Mouse (Mus musculus): ENCODE results near the gene Ak6. TPM values are rescaled to one million over a fixed set of nuclear protein-coding genes. Genes with fewer than 3 reads are reported as not detected.

Ak6 gene
- total RNA-seq, 2 experiments from 2014 or later, result 53.0 to 114 TPM

DNA sequence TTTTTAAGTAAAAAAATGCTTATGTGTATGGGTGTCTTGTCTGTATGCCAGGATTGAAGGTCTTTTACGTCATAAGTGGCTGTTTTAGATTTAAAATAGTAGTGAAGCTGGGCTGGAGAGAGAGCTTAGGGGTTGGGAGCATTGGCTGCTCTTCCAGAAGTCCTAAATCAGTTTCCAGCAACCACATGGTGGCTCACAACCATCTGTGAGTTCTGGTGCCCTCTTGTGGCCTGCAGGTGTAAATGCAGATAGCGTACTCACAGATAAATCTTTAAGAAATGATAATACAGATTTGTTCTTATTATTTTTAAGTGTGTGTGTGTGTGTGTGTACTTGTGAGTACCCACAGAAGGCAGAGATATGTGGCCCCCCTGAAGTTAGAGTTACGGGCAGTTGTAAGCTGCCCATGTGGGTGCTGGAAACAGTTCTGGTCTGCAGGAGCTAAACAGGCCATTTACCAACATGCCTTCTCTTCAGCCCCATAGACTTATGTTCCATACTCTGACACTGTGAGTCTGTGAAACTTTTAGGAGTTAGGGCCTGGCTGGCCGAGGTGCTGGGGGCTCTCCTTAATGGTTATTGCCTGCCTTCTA lies 9.2 kb downstream of the Ak6 start:
- peak; percentile 68 for ATAC-seq (replicated peaks; ENCODE audit: low FRiP score, poor library complexity, severe bottlenecking)

DNA sequence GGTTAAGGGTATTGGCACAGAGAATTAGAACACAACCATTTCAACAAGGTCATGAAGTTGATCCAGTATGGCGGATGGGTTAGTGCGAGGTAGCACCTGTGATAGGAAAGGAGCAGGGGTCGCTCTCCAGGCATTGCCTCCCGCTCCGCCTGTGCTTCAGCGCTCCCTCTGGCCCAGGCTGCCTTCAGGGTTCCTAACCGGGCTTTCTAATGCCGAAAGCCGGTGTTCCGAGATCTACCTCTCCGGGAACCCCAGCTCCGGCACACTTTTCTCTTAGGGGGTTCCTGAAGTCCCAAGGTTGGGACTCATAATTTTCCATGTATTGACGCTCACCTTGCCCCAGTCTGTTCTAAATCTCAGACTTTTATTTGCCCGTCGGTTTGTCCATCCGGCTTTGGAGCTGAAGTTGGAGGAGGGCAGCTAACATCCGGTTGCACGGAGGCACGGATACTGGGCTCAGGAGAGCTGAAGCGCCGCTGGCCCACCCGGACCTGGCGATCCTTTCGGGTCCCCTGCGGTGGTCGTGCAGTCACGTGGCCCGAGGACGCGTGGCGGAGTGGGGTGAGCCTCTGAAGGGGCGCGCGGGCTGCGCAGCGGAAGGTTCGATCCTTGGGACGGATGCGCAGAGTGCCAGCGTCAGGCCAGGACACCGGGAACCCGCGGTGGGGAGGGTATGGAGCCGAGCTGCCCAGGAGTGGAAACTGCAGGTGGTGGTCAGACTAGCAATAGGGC lies 18.7 kb downstream of the Ak6 start, which contains the start of gene Ccdc125:
Gene Ccdc125 (plus strand): TSS at position 427 of the 732 bp plus-strand sequence.
- no peak for ATAC-seq (replicated peaks; ENCODE audit: low FRiP score, poor library complexity, severe bottlenecking)

DNA sequence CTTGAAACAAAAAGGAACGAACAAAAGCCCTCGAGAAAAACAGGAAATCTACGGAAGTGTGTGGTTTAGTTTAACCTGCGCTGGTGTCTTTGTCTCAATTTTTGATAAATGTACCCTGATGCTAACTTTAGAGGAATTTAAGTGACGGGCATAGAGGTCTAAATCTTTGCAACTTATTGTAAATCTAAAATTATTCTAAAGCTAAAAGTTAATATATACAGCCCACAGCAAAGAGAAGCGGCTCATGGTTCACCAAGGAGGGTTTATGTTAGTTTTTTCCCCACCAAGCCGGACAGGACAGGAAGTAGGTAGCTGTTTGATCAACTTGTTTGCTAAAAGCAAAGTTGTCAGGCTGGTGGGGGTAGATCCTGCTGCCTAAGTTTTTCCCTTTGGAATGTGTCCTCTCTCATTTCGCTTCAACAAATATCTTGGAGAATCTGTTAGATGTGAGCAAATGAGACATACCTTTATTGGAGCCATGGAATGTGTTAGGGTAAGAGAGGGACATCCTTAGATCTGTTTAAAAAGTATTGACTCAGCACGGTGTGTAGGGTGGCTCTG lies 19.5 kb downstream of the Ak6 start:
- ATAC-seq (replicated peaks; ENCODE audit: low FRiP score, poor library complexity, severe bottlenecking), result no peak

DNA sequence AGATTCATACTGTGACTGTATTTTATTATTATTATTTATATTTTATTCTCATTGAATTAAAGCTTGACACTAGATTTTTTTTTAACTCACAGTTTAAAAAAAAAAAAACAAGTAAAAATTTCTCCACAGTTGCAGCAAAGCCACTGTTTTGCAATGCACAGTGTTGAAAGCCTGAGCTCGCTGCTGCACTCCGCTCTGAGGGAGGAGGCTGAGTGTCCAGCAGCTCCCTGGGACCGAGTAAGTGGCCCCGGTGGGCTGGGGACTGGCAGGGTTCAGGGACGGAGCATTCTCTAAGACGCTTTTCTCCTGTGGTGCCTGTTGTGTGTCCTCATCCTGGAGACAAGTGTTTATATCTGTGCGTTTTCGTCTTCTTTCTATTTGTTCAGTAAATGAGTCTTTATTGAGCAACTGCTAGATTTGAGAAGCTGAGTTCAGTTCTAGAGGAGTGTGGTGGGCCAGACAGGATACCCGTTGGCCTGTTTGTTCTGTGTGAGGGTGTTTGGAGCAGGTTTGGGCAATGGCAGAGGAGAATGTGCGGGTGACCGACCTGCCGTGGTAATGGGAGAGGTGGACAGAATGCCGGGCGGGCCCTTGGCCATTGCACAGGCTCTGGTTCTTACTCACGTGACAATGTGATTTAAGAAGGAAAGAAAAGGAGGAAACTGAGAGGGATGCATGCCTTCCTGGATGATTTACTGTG lies 25.3 kb downstream of the Ak6 start:
- no peak for ATAC-seq (replicated peaks; ENCODE audit: low FRiP score, poor library complexity, severe bottlenecking)

DNA sequence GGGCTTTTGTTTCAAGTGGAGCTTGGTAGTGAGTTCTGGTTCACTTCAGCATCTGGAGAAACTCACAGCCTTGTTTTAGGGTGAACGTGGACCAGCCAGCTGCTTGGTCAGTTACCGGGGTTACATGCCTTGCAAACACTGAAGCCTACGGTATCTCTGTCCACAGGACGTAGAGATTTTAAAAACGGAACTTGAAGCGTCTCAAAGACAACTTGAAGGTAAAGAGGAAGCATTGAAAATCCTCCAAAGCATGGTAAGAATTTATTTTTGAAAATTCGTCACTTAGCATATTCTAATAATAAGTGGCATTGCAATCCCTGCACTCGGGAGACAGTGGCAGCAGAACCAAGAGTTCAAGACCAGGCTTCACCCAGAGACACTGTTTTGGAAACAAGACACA lies 30.8 kb downstream of the Ak6 start:
- ATAC-seq (replicated peaks; ENCODE audit: low FRiP score, poor library complexity, severe bottlenecking), result no peak

DNA sequence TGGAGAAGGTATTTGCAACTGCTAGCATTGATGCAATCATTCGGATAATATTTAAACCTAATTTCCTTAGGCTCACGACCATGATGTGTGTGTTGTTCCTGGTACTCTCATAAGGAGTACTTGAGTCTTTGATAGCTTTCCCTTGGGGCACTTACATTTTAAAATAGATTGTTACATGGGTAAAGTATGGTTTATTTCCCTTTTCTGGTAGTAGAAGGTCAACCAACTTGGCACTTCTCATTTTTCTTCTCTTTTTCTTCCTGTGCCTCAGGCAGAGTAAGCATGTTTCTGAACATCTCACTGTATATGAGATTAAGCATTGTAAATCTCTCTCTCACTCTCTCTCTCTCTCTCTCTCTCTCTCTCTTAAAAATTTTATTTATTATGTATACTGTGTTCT lies 32.1 kb downstream of the Ak6 start:
- no peak for ATAC-seq (replicated peaks; ENCODE audit: low FRiP score, poor library complexity, severe bottlenecking)

DNA sequence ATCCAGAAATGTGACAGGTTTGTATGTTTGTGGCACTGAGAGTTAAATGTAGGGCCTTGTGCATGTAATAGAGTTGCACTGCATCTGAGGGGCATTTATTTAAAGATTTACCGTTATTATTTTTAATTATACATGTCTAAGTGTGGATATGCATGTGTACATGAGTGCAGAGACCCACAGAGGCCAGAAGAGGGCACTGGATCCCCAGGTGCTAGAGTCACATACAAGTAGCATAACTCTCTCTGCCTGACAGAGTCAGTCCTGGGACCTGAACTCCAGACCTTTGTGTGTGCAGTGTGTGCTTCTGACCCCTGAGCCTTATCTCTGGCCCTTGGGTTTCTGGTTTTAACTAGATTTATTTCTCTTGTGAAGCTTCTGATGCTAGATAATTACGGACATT lies 33.6 kb downstream of the Ak6 start:
- peak; percentile 76 for ATAC-seq (replicated peaks; ENCODE audit: low FRiP score, poor library complexity, severe bottlenecking)

DNA sequence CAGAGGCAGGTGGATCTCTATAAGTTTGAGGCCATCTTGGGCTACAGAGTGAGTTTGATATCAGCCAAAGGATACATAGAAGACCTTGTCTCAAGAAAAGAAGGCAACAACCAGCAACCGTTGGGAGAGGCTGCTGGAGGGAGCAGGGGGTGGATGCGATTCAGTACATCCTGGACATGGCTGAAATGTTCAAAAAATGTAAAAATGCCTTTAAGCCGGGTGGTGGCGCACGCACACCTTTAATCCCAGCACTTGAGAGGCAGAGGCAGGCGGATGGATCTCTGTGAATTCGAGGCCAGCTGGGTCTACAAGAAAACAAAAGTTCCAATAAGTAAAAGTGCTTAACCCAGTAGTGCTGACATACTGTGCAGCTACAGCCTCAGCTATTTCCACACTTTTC lies 36.7 kb downstream of the Ak6 start:
- no peak for ATAC-seq (replicated peaks; ENCODE audit: low FRiP score, poor library complexity, severe bottlenecking)

DNA sequence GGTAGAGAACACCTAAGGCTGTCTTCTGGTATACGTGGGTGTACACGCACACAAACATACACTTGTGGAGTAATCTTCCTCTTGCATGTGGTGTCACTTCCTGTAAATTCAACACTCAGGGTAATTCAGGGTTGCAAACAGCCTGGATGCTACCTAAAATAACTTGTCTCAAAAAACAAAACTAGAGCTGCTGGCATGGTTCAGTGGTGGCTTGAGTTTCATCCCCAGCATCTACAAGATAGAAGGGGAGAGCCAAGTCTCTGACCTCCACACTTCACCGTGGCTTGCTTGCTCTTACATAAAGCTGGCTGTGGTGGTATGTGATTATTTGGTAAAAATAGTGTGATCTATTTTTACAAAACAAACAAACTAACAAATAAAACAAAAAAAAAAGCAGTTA lies 46.8 kb downstream of the Ak6 start:
- ATAC-seq (replicated peaks; ENCODE audit: low FRiP score, poor library complexity, severe bottlenecking), result no peak

DNA sequence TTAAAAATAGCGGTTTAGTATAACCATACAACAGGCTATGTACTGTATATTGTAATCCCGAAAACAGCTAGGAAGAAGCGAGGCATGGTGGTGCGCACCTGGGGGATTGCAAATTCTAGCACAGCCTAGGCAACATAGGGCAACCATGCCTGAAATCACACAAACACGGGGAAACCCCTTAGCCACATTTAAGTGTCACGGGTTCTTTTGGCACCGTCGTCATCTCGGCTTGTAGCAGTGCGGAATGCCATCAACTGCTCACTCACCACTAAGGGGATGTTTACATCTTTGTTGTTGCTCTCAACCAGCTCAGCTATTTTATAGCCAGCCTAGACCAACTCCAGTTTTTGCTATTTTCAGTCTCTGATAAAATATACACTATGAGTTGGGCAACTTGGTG lies 48.1 kb downstream of the Ak6 start:
- no peak for ATAC-seq (replicated peaks; ENCODE audit: low FRiP score, poor library complexity, severe bottlenecking)

DNA sequence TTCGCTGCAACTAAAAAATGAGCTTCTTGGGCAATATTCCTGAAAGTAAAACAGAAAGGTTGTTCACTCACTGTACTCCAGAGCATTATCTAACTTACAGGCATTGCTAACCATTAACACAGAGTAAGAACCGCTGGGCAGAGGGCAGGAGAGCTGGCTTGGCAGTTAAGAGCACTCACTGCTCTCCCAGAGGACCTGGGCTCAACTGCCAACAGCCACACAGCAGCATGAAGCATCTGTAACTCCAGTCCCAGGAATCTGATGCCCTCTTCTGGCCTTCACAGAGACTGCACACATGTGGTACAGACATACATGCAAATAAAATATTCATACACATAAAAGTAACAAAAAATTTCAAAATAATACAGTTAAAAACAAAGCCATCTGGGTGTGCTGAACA lies 52.7 kb downstream of the Ak6 start:
- ATAC-seq (replicated peaks; ENCODE audit: low FRiP score, poor library complexity, severe bottlenecking), result no peak

DNA sequence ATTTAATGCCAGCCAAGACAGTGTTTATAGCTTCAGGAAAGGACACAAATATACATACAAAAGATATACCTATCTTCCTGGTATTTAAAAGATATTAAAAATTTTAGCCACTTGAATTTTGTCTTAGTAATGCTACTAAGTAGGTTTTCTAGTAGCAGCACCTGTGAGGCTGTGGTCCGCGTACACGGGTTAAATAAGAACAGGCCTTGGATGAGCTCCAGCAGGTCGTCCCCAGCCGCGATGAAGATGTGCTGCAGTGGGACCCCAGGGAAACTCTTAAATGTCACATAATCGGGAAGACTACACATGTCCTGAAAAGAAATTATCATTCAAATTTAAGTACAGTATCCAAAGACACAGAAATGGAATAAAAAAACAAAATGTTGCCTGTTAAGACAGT lies 55.4 kb downstream of the Ak6 start:
- no peak for ATAC-seq (replicated peaks; ENCODE audit: low FRiP score, poor library complexity, severe bottlenecking)

DNA sequence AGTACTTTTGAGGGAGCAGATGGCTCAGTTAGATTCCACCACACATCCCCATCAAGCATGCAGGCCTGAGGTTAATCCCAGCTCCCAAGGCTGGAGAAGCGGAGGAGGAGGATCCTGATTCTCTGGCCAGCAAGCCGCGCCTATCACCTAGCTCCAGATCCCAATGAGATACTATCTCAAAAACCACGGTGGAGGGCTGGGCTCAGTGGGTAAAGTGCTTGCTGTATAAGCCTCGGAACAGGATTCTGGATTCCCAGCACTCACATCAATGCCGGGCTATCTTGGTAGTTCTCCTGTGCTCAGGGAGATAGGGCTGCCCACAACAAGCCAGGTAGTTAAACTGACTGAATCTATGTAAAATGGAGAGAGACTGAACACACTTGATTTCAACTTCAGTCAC lies 64.7 kb downstream of the Ak6 start:
- no peak for ATAC-seq (replicated peaks; ENCODE audit: low FRiP score, poor library complexity, severe bottlenecking)

Other genes with a start within 250 kb of the Ak6 start
- not detected in 2 replicates for gene Naip1, start 198.1 kb upstream of the Ak6 start, total RNA-seq (2015; ENCODE audit: low replicate concordance)
- gene Naip1, start 198.1 kb upstream of the Ak6 start, total RNA-seq (2017; ENCODE audit: low replicate concordance), result 0.14 and 0.51 TPM in 2 replicates
- gene Gtf2h2, start 158.4 kb upstream of the Ak6 start, total RNA-seq (2015; ENCODE audit: low replicate concordance), result 10.0 and 12.9 TPM in 2 replicates
- 28.4 and 47.4 TPM in 2 replicates for gene Gtf2h2, start 158.4 kb upstream of the Ak6 start, total RNA-seq (2017; ENCODE audit: low replicate concordance)
- not detected in 2 replicates for gene Ocln, start 98.3 kb upstream of the Ak6 start, total RNA-seq (2015; ENCODE audit: low replicate concordance)
- gene Ocln, start 98.3 kb upstream of the Ak6 start, total RNA-seq (2017; ENCODE audit: low replicate concordance), result 1.4 TPM in 1 of 2 replicates, not detected in the other
- gene Marveld2, start 34.0 kb upstream of the Ak6 start, total RNA-seq (2015; ENCODE audit: low replicate concordance), result 0.63 TPM in 1 of 2 replicates, not detected in the other
- 0.26 TPM in 1 of 2 replicates, not detected in the other for gene Marveld2, start 34.0 kb upstream of the Ak6 start, total RNA-seq (2017; ENCODE audit: low replicate concordance)
- gene Rad17, start 72 bp downstream of the Ak6 start, total RNA-seq (2015; ENCODE audit: low replicate concordance), result 10.7 and 19.2 TPM in 2 replicates
- gene Rad17, start 72 bp downstream of the Ak6 start, total RNA-seq (2017; ENCODE audit: low replicate concordance), result 14.7 and 20.5 TPM in 2 replicates
- 3.3 and 15.0 TPM in 2 replicates for gene Taf9, start 600 bp downstream of the Ak6 start, total RNA-seq (2015; ENCODE audit: low replicate concordance)
- 2.2 and 16.3 TPM in 2 replicates for gene Taf9, start 600 bp downstream of the Ak6 start, total RNA-seq (2017; ENCODE audit: low replicate concordance)
- 8.8 and 13.2 TPM in 2 replicates for gene Ccdc125, start 18.7 kb downstream of the Ak6 start, total RNA-seq (2015; ENCODE audit: low replicate concordance)
- 17.0 and 18.6 TPM in 2 replicates for gene Ccdc125, start 18.7 kb downstream of the Ak6 start, total RNA-seq (2017; ENCODE audit: low replicate concordance)
- 5.0 and 16.1 TPM in 2 replicates for gene Cdk7, start 80.0 kb downstream of the Ak6 start, total RNA-seq (2015; ENCODE audit: low replicate concordance)
- gene Cdk7, start 80.0 kb downstream of the Ak6 start, total RNA-seq (2017; ENCODE audit: low replicate concordance), result 12.5 and 13.5 TPM in 2 replicates
- gene Mrps36, start 93.7 kb downstream of the Ak6 start, total RNA-seq (2015; ENCODE audit: low replicate concordance), result 13.0 and 19.8 TPM in 2 replicates
- gene Mrps36, start 93.7 kb downstream of the Ak6 start, total RNA-seq (2017; ENCODE audit: low replicate concordance), result 13.2 and 22.6 TPM in 2 replicates
- gene Cenph, start 124.9 kb downstream of the Ak6 start, total RNA-seq (2015; ENCODE audit: low replicate concordance), result 29.9 and 45.5 TPM in 2 replicates
- gene Cenph, start 124.9 kb downstream of the Ak6 start, total RNA-seq (2017; ENCODE audit: low replicate concordance), result 19.2 and 24.7 TPM in 2 replicates
- 64.0 and 69.2 TPM in 2 replicates for gene Ccnb1, start 135.6 kb downstream of the Ak6 start, total RNA-seq (2015; ENCODE audit: low replicate concordance)
- gene Ccnb1, start 135.6 kb downstream of the Ak6 start, total RNA-seq (2017; ENCODE audit: low replicate concordance), result 97.6 and 133 TPM in 2 replicates
- 22.8 and 38.6 TPM in 2 replicates for gene Slc30a5, start 182.4 kb downstream of the Ak6 start, total RNA-seq (2015; ENCODE audit: low replicate concordance)
- gene Slc30a5, start 182.4 kb downstream of the Ak6 start, total RNA-seq (2017; ENCODE audit: low replicate concordance), result 16.2 and 17.9 TPM in 2 replicates

All from erythroblast, adult 5-6 weeks (primary cell).